Comparison of ENCODE assay signal across 10 mouse cellular contexts in genomic region chr6:52205638-52206621, GRCm38 (mm10). TPM values are rescaled to one million over a fixed set of nuclear protein-coding genes. Genes with fewer than 3 reads are reported as not detected.
DNase-seq lines count a peak whose midpoint lies in the region; ATAC-seq and TF ChIP-seq lines count a peak whose summit lies in the region.
"Had no signal": no experiment of that assay in that cellular context is flagged by ENCODE, and none has a peak within 500 bp of the region (broad histone marks: within the 10 kb centered on the region; RNA-seq: fewer than 3 reads in every experiment).

No protein-coding gene starts in this region.

- peak overlapping the region; percentile 100 for H3K9ac ChIP-seq in lung, embryonic 14.5 days
- peak overlapping the region; percentile 62 for H3K9ac ChIP-seq in kidney, embryonic 16.5 days (replicated peaks; ENCODE audit: low read length)
- peak overlapping the region; percentile 21; the same call in 1 of the 2 replicates for H3K9ac ChIP-seq in stomach, embryonic 15.5 days
- H3K9ac ChIP-seq: midbrain, embryonic 13.5 days had no signal

- 14% methylated on average over 55 of the region's 55 CpGs for WGBS in lung, embryonic 14.5 days
- 14% methylated on average over 55 of the region's 55 CpGs for WGBS in kidney, embryonic 16.5 days
- WGBS in stomach, embryonic 15.5 days: 15% methylated on average over 55 of the region's 55 CpGs

- DNase-seq in adrenal gland, postnatal 14 days: peak; percentile 32
- no peak for DNase-seq in adrenal gland, adult 18-20 months (ENCODE audit: low spot score in 2 of 2)
- peak; percentile 61 for DNase-seq in lung, embryonic 14.5 days
- DNase-seq in lung, postnatal 25 days (ENCODE audit: low spot score): no peak
- DNase-seq in urinary bladder, postnatal 36 days (ENCODE audit: low spot score in 2 of 2): no peak
- DNase-seq in urinary bladder, postnatal 14 days (ENCODE audit: low spot score): no peak
- DNase-seq: layer of hippocampus, postnatal 36 days had no signal

- peaks cover 83% of the 10 kb centered on the region for H3K27me3 ChIP-seq in lung, embryonic 14.5 days (ENCODE audit: insufficient read depth, low read length)
- H3K27me3 ChIP-seq in kidney, embryonic 16.5 days (ENCODE audit: insufficient read depth, low read length): 0 out of 2 replicates have a peak, but pooled peaks cover 6% of the 10 kb centered on the region
- H3K27me3 ChIP-seq in stomach, embryonic 15.5 days (replicated peaks): peaks cover 64% of the 10 kb centered on the region

- H3K9me3 ChIP-seq in lung, embryonic 14.5 days (ENCODE audit: low read depth, low read length): no peaks in the 10 kb centered on the region
- H3K9me3 ChIP-seq in kidney, embryonic 16.5 days (ENCODE audit: low read length): no peaks in the 10 kb centered on the region
- H3K9me3 ChIP-seq in stomach, embryonic 15.5 days: no peaks in the 10 kb centered on the region
- H3K9me3 ChIP-seq: midbrain, embryonic 13.5 days had no signal

- H3K4me3 ChIP-seq in lung, embryonic 14.5 days (ENCODE audit: low read depth, low read length): peak overlapping the region; percentile 90
- peak overlapping the region; percentile 55 for H3K4me3 ChIP-seq in kidney, embryonic 16.5 days (ENCODE audit: low read length)
- peak overlapping the region; percentile 62 for H3K4me3 ChIP-seq in stomach, embryonic 15.5 days (replicated peaks)
- H3K4me3 ChIP-seq: midbrain, embryonic 13.5 days had no signal

- H3K4me2 ChIP-seq in lung, embryonic 14.5 days: peak overlapping the region; percentile 87
- peak overlapping the region; percentile 81 for H3K4me2 ChIP-seq in kidney, embryonic 16.5 days (replicated peaks; ENCODE audit: low read depth, low read length)
- H3K4me2 ChIP-seq in stomach, embryonic 15.5 days: peak overlapping the region; percentile 75
- H3K4me2 ChIP-seq: midbrain, embryonic 13.5 days had no signal

- no peak for TF ChIP-seq CTCF in lung, embryonic 14.5 days (IDR thresholded peaks at IDR 0.05; ENCODE audit: low read depth)

- no peak for ATAC-seq in lung, embryonic 14.5 days (ENCODE audit: insufficient read depth)
- no peak for ATAC-seq in kidney, embryonic 16.5 days (ENCODE audit: low FRiP score, low TSS enrichment)
- no peak for ATAC-seq in stomach, embryonic 15.5 days (ENCODE audit: insufficient read depth, low FRiP score, low read depth)
- ATAC-seq: midbrain, embryonic 13.5 days had no signal

- peaks cover 3% of the 10 kb centered on the region; the same call in 1 of the 2 replicates for H3K4me1 ChIP-seq in lung, embryonic 14.5 days (ENCODE audit: insufficient read depth)
- peaks cover 77% of the 10 kb centered on the region for H3K4me1 ChIP-seq in kidney, embryonic 16.5 days (ENCODE audit: insufficient read depth, low read length)
- H3K4me1 ChIP-seq in stomach, embryonic 15.5 days: peaks cover 10% of the 10 kb centered on the region

- peak overlapping the region; percentile 83 for H3K27ac ChIP-seq in lung, embryonic 14.5 days (ENCODE audit: low read depth)
- peak overlapping the region; percentile 43 for H3K27ac ChIP-seq in kidney, embryonic 16.5 days (ENCODE audit: low read length)
- H3K27ac ChIP-seq in stomach, embryonic 15.5 days: peak overlapping the region; percentile 72
- H3K27ac ChIP-seq: midbrain, embryonic 13.5 days had no signal

- H3K36me3 ChIP-seq in lung, embryonic 14.5 days (ENCODE audit: insufficient read depth): peaks cover 24% of the 10 kb centered on the region
- H3K36me3 ChIP-seq in kidney, embryonic 16.5 days (ENCODE audit: insufficient read depth, low read length): peaks cover 17% of the 10 kb centered on the region; the same call in 1 of the 2 replicates
- H3K36me3 ChIP-seq in stomach, embryonic 15.5 days: no peaks in the 10 kb centered on the region
- H3K36me3 ChIP-seq: midbrain, embryonic 13.5 days had no signal

RNA-seq across cellular contexts. Expression of gene Hoxa5, which starts 1.5 kb away (rescaled TPM):
- total RNA-seq in adrenal gland, postnatal 14 days (2021): 25.8 and 26.3 TPM in 2 replicates
- total RNA-seq in adrenal gland, adult 18-20 months (2021): 10 to 100 TPM; 13.3 to 20.2 TPM
- 58.3 and 58.5 TPM in 2 replicates for polyA plus RNA-seq in lung, embryonic 14.5 days (2014; fragmentation: Nextera tagmentation; extraction: Ambion mirVana)
- polyA plus RNA-seq in kidney, embryonic 16.5 days (2015; fragmentation: Nextera tagmentation; extraction: Ambion mirVana): 9.0 and 9.5 TPM in 2 replicates
- polyA plus RNA-seq in stomach, embryonic 15.5 days (2015; fragmentation: Nextera tagmentation; extraction: Ambion mirVana): 19.8 and 20.2 TPM in 2 replicates
- total RNA-seq: layer of hippocampus, postnatal 36 days had no signal

RNA-seq across cellular contexts. Expression of gene Hoxa6, which starts 2.6 kb away (rescaled TPM):
- total RNA-seq in adrenal gland, postnatal 14 days (2021): 3.7 and 5.9 TPM in 2 replicates
- total RNA-seq in adrenal gland, adult 18-20 months (2021): 1 to 10 TPM; 1.9 to 4.7 TPM
- 4.0 and 5.1 TPM in 2 replicates for polyA plus RNA-seq in lung, embryonic 14.5 days (2014; fragmentation: Nextera tagmentation; extraction: Ambion mirVana)
- 2.9 and 3.8 TPM in 2 replicates for polyA plus RNA-seq in kidney, embryonic 16.5 days (2015; fragmentation: Nextera tagmentation; extraction: Ambion mirVana)
- 1.7 and 1.9 TPM in 2 replicates for polyA plus RNA-seq in stomach, embryonic 15.5 days (2015; fragmentation: Nextera tagmentation; extraction: Ambion mirVana)
- total RNA-seq: layer of hippocampus, postnatal 36 days had no signal
- polyA plus RNA-seq: midbrain, embryonic 13.5 days had no signal

RNA-seq across cellular contexts. Expression of gene Hoxa3, which starts 7.2 kb away (rescaled TPM):
- total RNA-seq in adrenal gland, postnatal 14 days (2021): 6.9 and 10.5 TPM in 2 replicates
- 1 to 10 TPM; 2.8 to 4.0 TPM for total RNA-seq in adrenal gland, adult 18-20 months (2021)
- polyA plus RNA-seq in lung, embryonic 14.5 days (2014; fragmentation: Nextera tagmentation; extraction: Ambion mirVana): 10.3 and 11.3 TPM in 2 replicates
- 8.2 and 10.8 TPM in 2 replicates for polyA plus RNA-seq in kidney, embryonic 16.5 days (2015; fragmentation: Nextera tagmentation; extraction: Ambion mirVana)
- 8.0 and 9.6 TPM in 2 replicates for polyA plus RNA-seq in stomach, embryonic 15.5 days (2015; fragmentation: Nextera tagmentation; extraction: Ambion mirVana)
- total RNA-seq: layer of hippocampus, postnatal 36 days had no signal
- polyA plus RNA-seq: midbrain, embryonic 13.5 days had no signal

RNA-seq across cellular contexts. Expression of gene Gm28308, which starts 7.2 kb away (rescaled TPM):
- 1.3 and 1.4 TPM in 2 replicates for total RNA-seq in adrenal gland, postnatal 14 days (2021)
- total RNA-seq in adrenal gland, adult 18-20 months (2021): not detected
- polyA plus RNA-seq in lung, embryonic 14.5 days (2014; fragmentation: Nextera tagmentation; extraction: Ambion mirVana): not detected in 2 replicates
- polyA plus RNA-seq in kidney, embryonic 16.5 days (2015; fragmentation: Nextera tagmentation; extraction: Ambion mirVana): not detected in 2 replicates
- not detected in 2 replicates for polyA plus RNA-seq in stomach, embryonic 15.5 days (2015; fragmentation: Nextera tagmentation; extraction: Ambion mirVana)
- total RNA-seq: layer of hippocampus, postnatal 36 days had no signal
- polyA plus RNA-seq: midbrain, embryonic 13.5 days had no signal

RNA-seq across cellular contexts. Expression of gene Hoxa4, which starts 14.4 kb away (rescaled TPM):
- 6.4 and 7.3 TPM in 2 replicates for total RNA-seq in adrenal gland, postnatal 14 days (2021)
- 1 to 10 TPM; 1.8 to 3.1 TPM for total RNA-seq in adrenal gland, adult 18-20 months (2021)
- polyA plus RNA-seq in lung, embryonic 14.5 days (2014; fragmentation: Nextera tagmentation; extraction: Ambion mirVana): 7.0 and 7.7 TPM in 2 replicates
- polyA plus RNA-seq in kidney, embryonic 16.5 days (2015; fragmentation: Nextera tagmentation; extraction: Ambion mirVana): 1.2 and 1.4 TPM in 2 replicates
- polyA plus RNA-seq in stomach, embryonic 15.5 days (2015; fragmentation: Nextera tagmentation; extraction: Ambion mirVana): 4.4 and 5.3 TPM in 2 replicates
- total RNA-seq: layer of hippocampus, postnatal 36 days had no signal
- polyA plus RNA-seq: midbrain, embryonic 13.5 days had no signal

Comparison
In these comparisons a context has a peak if more than half of its experiments do, and no peak if none do; other contexts are left out.
1. DNase-seq: peak in adrenal gland, postnatal 14 days (single experiment) and lung, embryonic 14.5 days (single experiment); none in adrenal gland, adult 18-20 months (0 of 2), lung, postnatal 25 days (single experiment), urinary bladder, postnatal 36 days (0 of 2) and urinary bladder, postnatal 14 days (single experiment).
2. H3K9ac ChIP-seq: peak in every context shown above with its lines; median percentile 100 in lung, embryonic 14.5 days; 62 in kidney, embryonic 16.5 days; 21 in stomach, embryonic 15.5 days.
3. Peak in every context shown above with its lines, with median percentiles within 50 percentile points of each other: H3K27ac ChIP-seq, H3K4me2 ChIP-seq and H3K4me3 ChIP-seq.